Mouse (Mus musculus): ENCODE data around the gene Chaf1a. TPM values are rescaled to one million over a fixed set of nuclear protein-coding genes. Genes with fewer than 3 reads are reported as not detected.

Chaf1a gene
- polyA plus RNA-seq, 1 experiment from 2014 or later, result 4.5 TPM

DNA sequence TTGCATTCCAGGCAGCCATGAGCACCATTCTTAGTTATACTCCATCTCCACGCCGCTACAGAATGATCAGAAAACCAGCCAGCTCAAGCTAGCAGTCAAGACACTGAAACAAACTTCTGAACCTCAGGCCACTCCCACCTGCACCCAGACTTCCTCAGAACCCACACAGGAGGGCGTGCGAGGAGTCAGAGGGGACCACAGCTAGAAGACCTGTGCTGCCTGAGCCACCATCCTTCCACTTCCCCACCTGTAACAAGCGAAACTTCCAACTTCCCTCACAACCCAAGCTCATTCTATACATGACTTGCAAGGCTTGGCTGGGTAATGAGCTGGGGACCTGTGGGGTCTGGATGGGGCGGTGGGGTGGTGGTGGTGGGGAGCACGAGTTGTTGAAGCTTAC lies 7.4 kb upstream of the Chaf1a start:
- Histone ChIP-seq H3K4me3 (ENCODE audit: low read length) (no peak overlapping the region), H3K4me2 (ENCODE audit: low read length) (no peak overlapping the region), H3K9me3 (ENCODE audit: control insufficient read depth, low read length) (no peaks in the 10 kb centered on the region), H3K4me1 (ENCODE audit: control insufficient read depth, insufficient read depth, low read depth, low read length) (peaks cover 28% of the 10 kb centered on the region), H3K9ac (ENCODE audit: low read depth, low read length) (no peak overlapping the region), H3K27me3 (replicated peaks; ENCODE audit: control insufficient read depth, insufficient read depth, low read length) (no peaks in the 10 kb centered on the region), H3K36me3 (ENCODE audit: control insufficient read depth, insufficient read depth, low read length) (0 out of 2 replicates have a peak, but pooled peaks cover 3% of the 10 kb centered on the region), H3K27ac (ENCODE audit: low read depth, low read length) (no peak overlapping the region)
- WGBS, result 78% methylated on average over 7 of the region's 7 CpGs
- no peak for ATAC-seq

- ATAC-seq, result no peak
- Histone ChIP-seq H3K4me2 (ENCODE audit: low read length) (no peak overlapping the region), H3K4me3 (ENCODE audit: low read length) (no peak overlapping the region), H3K36me3 (ENCODE audit: control insufficient read depth, insufficient read depth, low read length) (0 out of 2 replicates have a peak, but pooled peaks cover 3% of the 10 kb centered on the region), H3K9ac (ENCODE audit: low read depth, low read length) (no peak overlapping the region), H3K4me1 (ENCODE audit: control insufficient read depth, insufficient read depth, low read depth, low read length) (peaks cover 28% of the 10 kb centered on the region), H3K27ac (ENCODE audit: low read depth, low read length) (no peak overlapping the region), H3K9me3 (ENCODE audit: control insufficient read depth, low read length) (no peaks in the 10 kb centered on the region), H3K27me3 (replicated peaks; ENCODE audit: control insufficient read depth, insufficient read depth, low read length) (no peaks in the 10 kb centered on the region)
- 89% methylated on average over 7 of the region's 7 CpGs for WGBS
Measured at GRCm38 (mm10) chr17:56034040-56034725, 6.1 kb upstream of the Chaf1a start.

DNA sequence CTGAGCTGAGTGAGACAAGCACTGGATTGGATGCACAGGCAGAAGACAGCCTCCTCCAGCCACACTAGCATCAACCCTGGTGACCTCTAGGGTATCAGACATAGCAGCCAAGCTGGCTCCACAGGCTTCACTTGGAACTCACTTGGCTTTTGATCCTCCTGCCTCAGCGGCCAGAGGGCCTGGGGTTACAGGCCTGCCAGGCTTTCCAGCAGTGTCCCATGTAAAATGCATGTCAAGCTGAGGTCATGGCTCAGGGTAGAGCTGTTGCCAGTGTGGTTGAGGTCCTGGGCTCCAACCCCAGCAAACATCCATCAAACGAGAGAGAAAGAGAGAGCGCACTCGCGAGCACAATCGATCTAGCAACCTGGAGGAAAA lies 5.5 kb upstream of the Chaf1a start:
- H3K4me2 ChIP-seq (ENCODE audit: low read length), result no peak overlapping the region; the same call in 1 of the 2 replicates
- H3K4me1 ChIP-seq (ENCODE audit: control insufficient read depth, insufficient read depth, low read depth, low read length), result peaks cover 28% of the 10 kb centered on the region
- H3K9me3 ChIP-seq (ENCODE audit: control insufficient read depth, low read length), result no peaks in the 10 kb centered on the region
- 0 out of 2 replicates have a peak, but pooled peaks cover 3% of the 10 kb centered on the region for H3K36me3 ChIP-seq (ENCODE audit: control insufficient read depth, insufficient read depth, low read length)
- 91% methylated on average over 6 of the region's 6 CpGs for WGBS
- no peak overlapping the region for H3K4me3 ChIP-seq (ENCODE audit: low read length)
- H3K9ac ChIP-seq (ENCODE audit: low read depth, low read length), result no peak overlapping the region; the same call in 1 of the 2 replicates
- H3K27me3 ChIP-seq (replicated peaks; ENCODE audit: control insufficient read depth, insufficient read depth, low read length), result no peaks in the 10 kb centered on the region
- H3K27ac ChIP-seq (ENCODE audit: low read depth, low read length), result no peak overlapping the region
- ATAC-seq, result no peak

- Histone ChIP-seq H3K27ac (ENCODE audit: low read depth, low read length) (no peak overlapping the region), H3K4me1 (ENCODE audit: control insufficient read depth, insufficient read depth, low read depth, low read length) (peaks cover 28% of the 10 kb centered on the region), H3K4me2 (ENCODE audit: low read length) (peak overlapping the region; percentile 59), H3K9ac (ENCODE audit: low read depth, low read length) (peak overlapping the region; percentile 51), H3K36me3 (ENCODE audit: control insufficient read depth, insufficient read depth, low read length) (0 out of 2 replicates have a peak, but pooled peaks cover 3% of the 10 kb centered on the region), H3K27me3 (replicated peaks; ENCODE audit: control insufficient read depth, insufficient read depth, low read length) (no peaks in the 10 kb centered on the region), H3K4me3 (ENCODE audit: low read length) (peak overlapping the region; percentile 80), H3K9me3 (ENCODE audit: control insufficient read depth, low read length) (no peaks in the 10 kb centered on the region)
- ATAC-seq, result no peak
- 87% methylated on average over 4 of the region's 4 CpGs for WGBS
Measured at GRCm38 (mm10) chr17:56035216-56035615, 5.0 kb upstream of the Chaf1a start.

- Histone ChIP-seq H3K4me2 (ENCODE audit: low read length) (peak within 1 kb of the TSS; percentile 59), H3K9me3 (ENCODE audit: control insufficient read depth, low read length) (no peaks in the 10 kb centered on the region), H3K4me1 (ENCODE audit: control insufficient read depth, insufficient read depth, low read depth, low read length) (peaks cover 31% of the 10 kb centered on the region), H3K9ac (ENCODE audit: low read depth, low read length) (peak within 1 kb of the TSS; percentile 86), H3K27me3 (replicated peaks; ENCODE audit: control insufficient read depth, insufficient read depth, low read length) (no peaks in the 10 kb centered on the region), H3K27ac (ENCODE audit: low read depth, low read length) (peak within 1 kb of the TSS; percentile 85), H3K36me3 (ENCODE audit: control insufficient read depth, insufficient read depth, low read length) (0 out of 2 replicates have a peak, but pooled peaks cover 3% of the 10 kb centered on the region), H3K4me3 (ENCODE audit: low read length) (peak within 1 kb of the TSS; percentile 80)
- peak; percentile 93 for ATAC-seq
- under 1% methylated on average over 74 of the region's 74 CpGs for WGBS
Measured at GRCm38 (mm10) chr17:56036176-56036900, 3.9 kb upstream of the Chaf1a start, which contains the start of gene Sh3gl1. Gene Sh3gl1 (minus strand): TSS chr17:56036635.

DNA sequence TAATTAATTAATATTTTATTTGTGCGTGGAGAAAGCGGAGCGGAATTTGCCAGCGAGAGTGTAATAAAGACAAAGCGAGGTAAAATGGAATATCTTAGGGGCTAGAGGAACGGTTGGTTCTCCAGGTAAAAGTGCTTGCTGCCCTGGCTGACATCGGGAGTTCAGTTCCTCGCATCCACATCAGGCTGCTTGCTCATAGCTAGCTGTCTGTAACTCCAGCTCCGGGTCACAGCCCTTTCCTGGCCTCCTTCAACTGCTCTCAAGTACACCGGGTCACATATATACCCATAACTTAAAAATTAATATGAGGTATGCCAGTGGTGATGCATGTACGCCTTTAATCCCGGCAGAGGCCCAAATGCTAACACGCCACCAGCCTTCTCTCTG lies 3.3 kb upstream of the Chaf1a start:
- Histone ChIP-seq H3K4me3 (ENCODE audit: low read length) (peak overlapping the region; percentile 80), H3K27ac (ENCODE audit: low read depth, low read length) (0 out of 2 replicates have a peak overlapping the region, but pooled peaks have one; percentile 29), H3K36me3 (ENCODE audit: control insufficient read depth, insufficient read depth, low read length) (0 out of 2 replicates have a peak, but pooled peaks cover 3% of the 10 kb centered on the region), H3K9ac (ENCODE audit: low read depth, low read length) (peak overlapping the region; percentile 52), H3K4me1 (ENCODE audit: control insufficient read depth, insufficient read depth, low read depth, low read length) (peaks cover 30% of the 10 kb centered on the region), H3K4me2 (ENCODE audit: low read length) (peak overlapping the region; percentile 57), H3K27me3 (replicated peaks; ENCODE audit: control insufficient read depth, insufficient read depth, low read length) (no peaks in the 10 kb centered on the region), H3K9me3 (ENCODE audit: control insufficient read depth, low read length) (no peaks in the 10 kb centered on the region)
- peak; percentile 32 for ATAC-seq
- 35% methylated on average over 13 of the region's 13 CpGs for WGBS

GRCm38 (mm10) chr17:56038583-56039261 lies 1.5 kb upstream of the Chaf1a start:
- no peaks in the 10 kb centered on the region for H3K9me3 ChIP-seq (ENCODE audit: control insufficient read depth, low read length)
- 85% methylated on average over 8 of the region's 8 CpGs for WGBS
- H3K27me3 ChIP-seq (replicated peaks; ENCODE audit: control insufficient read depth, insufficient read depth, low read length), result no peaks in the 10 kb centered on the region
- ATAC-seq, result no peak
- no peak overlapping the region for H3K27ac ChIP-seq (ENCODE audit: low read depth, low read length)
- H3K9ac ChIP-seq (ENCODE audit: low read depth, low read length), result no peak overlapping the region
- no peak overlapping the region for H3K4me3 ChIP-seq (ENCODE audit: low read length)
- no peak overlapping the region for H3K4me2 ChIP-seq (ENCODE audit: low read length)
- H3K36me3 ChIP-seq (ENCODE audit: control insufficient read depth, insufficient read depth, low read length), result no peaks in the 10 kb centered on the region
- H3K4me1 ChIP-seq (ENCODE audit: control insufficient read depth, insufficient read depth, low read depth, low read length), result peaks cover 19% of the 10 kb centered on the region

GRCm38 (mm10) chr17:56039345-56039744 lies 894 bp upstream of the Chaf1a start:
- Histone ChIP-seq H3K9me3 (ENCODE audit: control insufficient read depth, low read length) (no peaks in the 10 kb centered on the region), H3K9ac (ENCODE audit: low read depth, low read length) (no peak overlapping the region), H3K27ac (ENCODE audit: low read depth, low read length) (no peak overlapping the region), H3K27me3 (replicated peaks; ENCODE audit: control insufficient read depth, insufficient read depth, low read length) (no peaks in the 10 kb centered on the region), H3K4me1 (ENCODE audit: control insufficient read depth, insufficient read depth, low read depth, low read length) (peaks cover 19% of the 10 kb centered on the region), H3K4me3 (ENCODE audit: low read length) (no peak overlapping the region; the same call in 1 of the 2 replicates), H3K4me2 (ENCODE audit: low read length) (peak overlapping the region; percentile 98), H3K36me3 (ENCODE audit: control insufficient read depth, insufficient read depth, low read length) (no peaks in the 10 kb centered on the region)
- 81% methylated on average over 4 of the region's 4 CpGs for WGBS
- no peak for ATAC-seq

DNA sequence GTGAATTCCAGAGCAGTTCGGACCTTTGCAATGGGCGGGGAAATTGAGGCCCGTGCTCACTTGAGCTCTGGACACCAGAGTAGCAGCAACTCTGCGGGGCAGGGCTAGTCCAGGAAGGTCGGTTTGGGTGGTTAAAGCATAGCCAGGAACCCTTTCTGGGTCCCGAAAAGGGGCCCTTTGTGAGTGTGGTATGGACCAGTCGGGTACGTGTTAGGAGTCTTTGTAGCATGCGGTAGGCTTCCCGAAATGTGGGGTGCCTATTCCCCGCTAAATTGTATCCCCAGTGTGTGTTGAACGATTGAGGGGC lies 571 bp downstream of the Chaf1a start:
- no peak overlapping the region for H3K27ac ChIP-seq (ENCODE audit: low read depth, low read length)

More for the DNA sequence above, 571 bp downstream of the Chaf1a start:
- 2% methylated on average over 12 of the region's 12 CpGs for WGBS
- no peak for ATAC-seq
- H3K4me3 ChIP-seq (ENCODE audit: low read length), result peak overlapping the region; percentile 91
- peaks cover 9% of the 10 kb centered on the region for H3K4me1 ChIP-seq (ENCODE audit: control insufficient read depth, insufficient read depth, low read depth, low read length)
- H3K4me2 ChIP-seq (ENCODE audit: low read length), result peak overlapping the region; percentile 98
- H3K27me3 ChIP-seq (replicated peaks; ENCODE audit: control insufficient read depth, insufficient read depth, low read length), result no peaks in the 10 kb centered on the region
- peak overlapping the region; percentile 73 for H3K9ac ChIP-seq (ENCODE audit: low read depth, low read length)
- no peaks in the 10 kb centered on the region for H3K36me3 ChIP-seq (ENCODE audit: control insufficient read depth, insufficient read depth, low read length)
- no peaks in the 10 kb centered on the region for H3K9me3 ChIP-seq (ENCODE audit: control insufficient read depth, low read length)
